Mouse (Mus musculus): ENCODE data around the gene Rhou. TPM values are rescaled to one million over a fixed set of nuclear protein-coding genes. Genes with fewer than 3 reads are reported as not detected.

The Rhou gene
- polyA plus RNA-seq, 1 experiment from 2014 or later = 8.1 TPM

DNA sequence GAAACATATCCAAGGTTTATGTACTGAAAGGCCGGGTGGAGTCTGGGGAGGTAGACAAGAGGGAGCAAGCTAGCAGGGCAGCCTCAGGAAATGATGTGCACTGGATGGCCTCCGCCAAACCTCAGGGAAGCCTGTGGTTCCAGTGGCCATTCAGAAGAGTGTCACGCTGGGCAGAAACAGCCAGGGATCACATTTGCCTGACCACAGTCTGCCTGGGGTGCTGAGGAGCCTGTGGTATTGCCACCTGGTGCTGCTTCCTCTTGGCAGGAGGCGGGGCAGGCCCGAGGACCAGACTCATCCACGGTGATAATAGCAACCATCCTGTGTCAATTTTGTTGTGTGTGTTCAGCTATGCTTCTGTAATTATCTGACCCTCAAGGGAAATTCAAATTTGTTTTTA is 18.9 kb downstream of the Rhou start:
- Histone ChIP-seq H3K9ac (ENCODE audit: low read length) (no peak overlapping the region), H3K36me3 (ENCODE audit: control insufficient read depth, insufficient read depth, low read length) (no peaks in the 10 kb centered on the region), H3K27ac (ENCODE audit: low read depth, low read length) (no peak overlapping the region), H3K4me1 (replicated peaks; ENCODE audit: control insufficient read depth, insufficient read depth, low read length) (0 out of 2 replicates have a peak, but pooled peaks cover 2% of the 10 kb centered on the region), H3K9me3 (ENCODE audit: control insufficient read depth, low read length) (no peaks in the 10 kb centered on the region), H3K4me3 (ENCODE audit: low read depth, low read length) (no peak overlapping the region), H3K4me2 (ENCODE audit: low read depth, low read length, severe bottlenecking) (no peak overlapping the region), H3K27me3 (ENCODE audit: control insufficient read depth, insufficient read depth, low read length) (no peaks in the 10 kb centered on the region)
- DNase-seq (ENCODE audit: low spot score) = no peak
- ATAC-seq (replicated peaks; ENCODE audit: low FRiP score) = no peak
- WGBS = 72% methylated on average over 6 of the region's 6 CpGs

DNA sequence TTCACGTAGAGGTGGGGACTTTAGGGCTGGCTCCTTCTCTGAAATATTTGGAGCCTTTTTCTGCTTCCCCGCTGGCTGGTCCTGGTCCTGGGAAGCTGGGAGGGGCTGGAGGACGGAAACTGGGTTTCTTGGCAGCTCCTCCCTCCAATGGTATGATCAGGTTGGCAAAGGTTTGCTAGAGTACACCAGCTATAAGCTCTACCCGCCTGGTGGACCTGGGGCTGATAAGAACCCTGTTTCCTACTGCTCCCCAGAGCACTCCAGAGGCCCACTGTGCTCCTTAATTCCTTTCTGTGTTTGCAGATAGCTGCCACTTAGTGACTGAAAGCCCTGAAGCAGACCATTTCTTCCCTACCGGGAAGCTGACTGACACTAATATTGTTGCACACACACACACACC is 21.9 kb downstream of the Rhou start:
- WGBS = 58% methylated on average over 5 of the region's 5 CpGs
- no peak overlapping the region for H3K4me3 ChIP-seq (ENCODE audit: low read depth, low read length)
- no peaks in the 10 kb centered on the region for H3K36me3 ChIP-seq (ENCODE audit: control insufficient read depth, insufficient read depth, low read length)
- H3K4me2 ChIP-seq (ENCODE audit: low read depth, low read length, severe bottlenecking) = no peak overlapping the region
- ATAC-seq (replicated peaks; ENCODE audit: low FRiP score) (no peak), DNase-seq (ENCODE audit: low spot score) (no peak)
- H3K27me3 ChIP-seq (ENCODE audit: control insufficient read depth, insufficient read depth, low read length) = no peaks in the 10 kb centered on the region
- no peak overlapping the region for H3K27ac ChIP-seq (ENCODE audit: low read depth, low read length)
- H3K9me3 ChIP-seq (ENCODE audit: control insufficient read depth, low read length) = no peaks in the 10 kb centered on the region
- 0 out of 2 replicates have a peak, but pooled peaks cover 2% of the 10 kb centered on the region for H3K4me1 ChIP-seq (replicated peaks; ENCODE audit: control insufficient read depth, insufficient read depth, low read length)
- H3K9ac ChIP-seq (ENCODE audit: low read length) = no peak overlapping the region

DNA sequence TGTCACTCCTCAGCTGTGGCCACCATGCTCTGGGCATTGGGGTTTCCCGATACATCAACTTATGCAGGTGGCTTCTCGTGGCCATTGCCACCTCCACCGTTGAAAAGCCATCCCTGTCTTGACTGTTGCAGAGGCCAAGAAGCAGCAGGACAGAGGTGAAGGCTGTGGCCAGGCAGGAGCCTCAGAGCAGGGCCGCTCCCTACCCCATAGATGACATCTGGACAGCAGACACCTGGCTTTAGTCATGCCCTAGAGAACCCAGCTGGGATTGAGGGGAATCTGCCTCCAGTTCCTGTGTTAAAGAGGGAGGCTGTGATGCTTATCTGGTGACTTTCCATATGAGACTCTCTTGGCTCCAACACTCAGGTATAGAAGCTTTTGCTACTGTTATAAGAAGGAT is 24.7 kb downstream of the Rhou start:
- no peaks in the 10 kb centered on the region for H3K27me3 ChIP-seq (ENCODE audit: control insufficient read depth, insufficient read depth, low read length)
- H3K36me3 ChIP-seq (ENCODE audit: control insufficient read depth, insufficient read depth, low read length) = no peaks in the 10 kb centered on the region
- no peaks in the 10 kb centered on the region for H3K9me3 ChIP-seq (ENCODE audit: control insufficient read depth, low read length)
- H3K9ac ChIP-seq (ENCODE audit: low read length) = no peak overlapping the region
- peaks cover 6% of the 10 kb centered on the region; the same call in 1 of the 2 replicates for H3K4me1 ChIP-seq (replicated peaks; ENCODE audit: control insufficient read depth, insufficient read depth, low read length)
- WGBS = 88% methylated on average over 4 of the region's 4 CpGs
- DNase-seq (ENCODE audit: low spot score) (no peak), ATAC-seq (replicated peaks; ENCODE audit: low FRiP score) (no peak)
- no peak overlapping the region for H3K4me3 ChIP-seq (ENCODE audit: low read depth, low read length)
- H3K27ac ChIP-seq (ENCODE audit: low read depth, low read length) = no peak overlapping the region
- no peak overlapping the region for H3K4me2 ChIP-seq (ENCODE audit: low read depth, low read length, severe bottlenecking)

DNA sequence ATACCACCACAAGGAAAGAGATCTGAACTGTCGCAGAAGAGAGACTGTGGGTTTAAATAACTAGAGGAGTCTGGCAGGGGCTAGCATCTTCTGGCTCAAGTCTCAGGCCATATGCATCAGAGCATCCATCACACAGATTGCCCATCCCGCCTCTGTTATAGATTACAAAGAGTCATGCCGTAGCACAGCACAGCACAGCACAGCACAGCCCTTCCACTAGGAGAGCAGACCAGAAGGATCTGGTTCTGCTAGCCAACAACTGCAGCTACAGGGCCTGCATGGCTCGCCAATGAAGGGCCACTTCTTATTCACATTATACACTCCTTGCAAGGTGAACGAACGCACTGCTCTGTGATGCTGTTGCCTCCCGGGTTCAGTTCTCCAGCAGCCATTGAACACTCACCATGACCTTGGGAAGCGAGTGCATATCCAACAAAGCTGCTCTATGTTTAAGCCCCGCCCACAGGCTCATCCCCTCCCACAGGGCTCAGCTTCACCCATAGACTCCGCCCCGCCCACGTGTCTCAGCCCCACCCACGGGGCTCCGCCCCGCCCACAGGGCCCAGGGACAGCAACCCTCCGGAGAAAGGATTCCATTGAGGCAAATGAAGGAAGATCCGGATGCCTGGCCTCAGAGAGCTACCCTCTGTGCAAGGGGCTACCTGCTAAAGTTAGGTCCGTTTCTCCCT is 28.5 kb downstream of the Rhou start:
- Histone ChIP-seq H3K9ac (ENCODE audit: low read length) (no peak overlapping the region), H3K4me3 (ENCODE audit: low read depth, low read length) (no peak overlapping the region), H3K36me3 (ENCODE audit: control insufficient read depth, insufficient read depth, low read length) (no peaks in the 10 kb centered on the region), H3K27me3 (ENCODE audit: control insufficient read depth, insufficient read depth, low read length) (no peaks in the 10 kb centered on the region), H3K9me3 (ENCODE audit: control insufficient read depth, low read length) (no peaks in the 10 kb centered on the region), H3K4me2 (ENCODE audit: low read depth, low read length, severe bottlenecking) (peak overlapping the region; percentile 31; the same call in 1 of the 2 replicates), H3K4me1 (replicated peaks; ENCODE audit: control insufficient read depth, insufficient read depth, low read length) (peaks cover 4% of the 10 kb centered on the region; the same call in 1 of the 2 replicates), H3K27ac (ENCODE audit: low read depth, low read length) (no peak overlapping the region)
- ATAC-seq (replicated peaks; ENCODE audit: low FRiP score) (peak; percentile 76), DNase-seq (ENCODE audit: low spot score) (peak; percentile 84)
- 20% methylated on average over 18 of the region's 18 CpGs for WGBS

DNA sequence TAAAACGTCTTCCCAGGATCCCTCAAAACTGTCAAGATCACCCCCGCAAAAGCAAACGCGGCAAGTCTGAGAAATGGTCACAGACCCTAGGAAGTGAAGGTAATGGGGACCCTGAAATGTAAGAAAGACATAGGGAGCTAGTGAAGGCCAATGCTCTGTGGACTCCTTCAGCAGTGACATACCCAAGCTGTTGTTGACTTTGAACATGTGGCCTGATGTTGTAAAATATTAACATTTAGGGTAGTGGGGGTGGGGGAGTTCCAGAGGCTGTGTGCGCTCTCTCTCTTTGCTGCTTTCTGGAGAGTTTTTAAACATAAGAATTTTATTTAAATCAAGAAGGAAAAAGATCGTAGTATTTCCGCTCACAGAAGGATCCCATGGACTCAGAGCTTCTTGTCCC is 29.6 kb downstream of the Rhou start:
- H3K27me3 ChIP-seq (ENCODE audit: control insufficient read depth, insufficient read depth, low read length) = no peaks in the 10 kb centered on the region
- H3K4me1 ChIP-seq (replicated peaks; ENCODE audit: control insufficient read depth, insufficient read depth, low read length) = peaks cover 4% of the 10 kb centered on the region; the same call in 1 of the 2 replicates
- DNase-seq (ENCODE audit: low spot score) = no peak
- H3K4me2 ChIP-seq (ENCODE audit: low read depth, low read length, severe bottlenecking) = no peak overlapping the region
- WGBS = 57% methylated on average over 7 of the region's 7 CpGs
- H3K36me3 ChIP-seq (ENCODE audit: control insufficient read depth, insufficient read depth, low read length) = no peaks in the 10 kb centered on the region
- no peak for ATAC-seq (replicated peaks; ENCODE audit: low FRiP score)
- no peak overlapping the region for H3K4me3 ChIP-seq (ENCODE audit: low read depth, low read length)
- H3K9me3 ChIP-seq (ENCODE audit: control insufficient read depth, low read length) = no peaks in the 10 kb centered on the region
- H3K9ac ChIP-seq (ENCODE audit: low read length) = no peak overlapping the region
- no peak overlapping the region for H3K27ac ChIP-seq (ENCODE audit: low read depth, low read length)

DNA sequence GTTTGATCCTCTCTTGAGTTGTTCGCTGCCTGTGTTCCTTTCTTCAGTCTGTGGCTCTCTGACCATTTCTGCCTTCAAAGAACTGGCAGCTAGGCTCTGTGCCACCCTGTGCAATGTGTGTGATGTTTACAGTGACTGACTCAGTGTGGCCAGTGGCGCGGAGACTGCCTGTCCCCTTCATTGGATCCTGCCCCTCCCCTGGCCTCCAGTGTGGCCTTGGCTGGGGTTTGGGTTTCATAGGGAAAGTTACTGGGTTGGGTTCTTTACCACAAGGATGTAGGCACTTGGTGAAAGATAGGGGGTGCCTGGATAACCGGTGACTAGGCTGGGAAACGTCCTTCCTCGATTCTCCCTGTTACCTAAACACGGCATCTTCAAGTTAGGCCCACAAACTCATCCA is 31.1 kb downstream of the Rhou start:
- no peaks in the 10 kb centered on the region for H3K36me3 ChIP-seq (ENCODE audit: control insufficient read depth, insufficient read depth, low read length)
- no peak overlapping the region for H3K27ac ChIP-seq (ENCODE audit: low read depth, low read length)
- H3K4me3 ChIP-seq (ENCODE audit: low read depth, low read length) = no peak overlapping the region
- DNase-seq (ENCODE audit: low spot score) (no peak), ATAC-seq (replicated peaks; ENCODE audit: low FRiP score) (no peak)
- H3K4me1 ChIP-seq (replicated peaks; ENCODE audit: control insufficient read depth, insufficient read depth, low read length) = peaks cover 4% of the 10 kb centered on the region; the same call in 1 of the 2 replicates
- 91% methylated on average over 7 of the region's 7 CpGs for WGBS
- no peak overlapping the region for H3K4me2 ChIP-seq (ENCODE audit: low read depth, low read length, severe bottlenecking)
- H3K9ac ChIP-seq (ENCODE audit: low read length) = no peak overlapping the region
- H3K27me3 ChIP-seq (ENCODE audit: control insufficient read depth, insufficient read depth, low read length) = no peaks in the 10 kb centered on the region
- no peaks in the 10 kb centered on the region for H3K9me3 ChIP-seq (ENCODE audit: control insufficient read depth, low read length)

DNA sequence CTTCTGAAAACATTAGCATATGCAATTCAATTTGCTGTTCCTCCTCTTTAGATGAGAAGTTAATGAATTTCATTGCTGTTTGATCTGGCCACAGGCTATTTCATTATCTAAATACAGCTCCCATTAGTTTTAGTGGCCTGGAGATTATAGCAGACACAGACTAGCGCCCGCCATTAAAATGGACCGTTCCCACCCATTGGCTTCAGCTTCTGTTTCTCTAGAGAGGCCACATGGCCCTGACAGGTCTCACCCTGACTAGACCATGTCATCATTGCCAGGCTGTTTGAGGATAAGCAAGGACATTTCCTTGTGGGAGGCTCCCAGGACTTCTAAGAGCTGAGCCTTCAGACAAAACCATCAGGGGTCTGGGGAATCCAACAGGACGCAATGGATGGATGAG is 31.7 kb downstream of the Rhou start:
- H3K9me3 ChIP-seq (ENCODE audit: control insufficient read depth, low read length) = no peaks in the 10 kb centered on the region
- no peak overlapping the region for H3K27ac ChIP-seq (ENCODE audit: low read depth, low read length)
- no peak for ATAC-seq (replicated peaks; ENCODE audit: low FRiP score)
- no peaks in the 10 kb centered on the region for H3K27me3 ChIP-seq (ENCODE audit: control insufficient read depth, insufficient read depth, low read length)
- no peak overlapping the region for H3K4me3 ChIP-seq (ENCODE audit: low read depth, low read length)
- peaks cover 4% of the 10 kb centered on the region; the same call in 1 of the 2 replicates for H3K4me1 ChIP-seq (replicated peaks; ENCODE audit: control insufficient read depth, insufficient read depth, low read length)
- H3K36me3 ChIP-seq (ENCODE audit: control insufficient read depth, insufficient read depth, low read length) = no peaks in the 10 kb centered on the region
- H3K4me2 ChIP-seq (ENCODE audit: low read depth, low read length, severe bottlenecking) = no peak overlapping the region
- no peak overlapping the region for H3K9ac ChIP-seq (ENCODE audit: low read length)
- no peak for DNase-seq (ENCODE audit: low spot score)
- WGBS = 92% methylated on average over 4 of the region's 4 CpGs

DNA sequence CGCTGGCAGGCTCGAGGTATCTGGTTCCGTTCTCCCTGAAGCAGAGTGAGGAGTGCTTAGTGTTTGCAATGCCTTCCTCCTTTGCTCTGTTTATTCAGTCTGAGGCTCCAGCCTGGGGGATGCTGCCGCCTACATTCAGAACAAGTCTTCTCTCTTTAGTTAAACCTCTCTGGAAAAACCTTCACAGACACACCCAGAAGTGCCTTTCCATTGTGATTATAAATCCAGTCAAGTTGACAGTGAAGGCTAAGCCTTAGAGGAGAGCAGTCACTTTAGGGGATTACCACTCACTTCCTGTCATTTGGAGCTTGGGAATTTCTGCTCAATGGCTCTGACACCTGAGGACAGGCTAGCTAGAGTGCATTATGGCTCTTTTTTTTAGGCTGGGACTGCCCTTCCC is 34.1 kb downstream of the Rhou start:
- H3K9me3 ChIP-seq (ENCODE audit: control insufficient read depth, low read length) = no peaks in the 10 kb centered on the region
- no peak overlapping the region for H3K9ac ChIP-seq (ENCODE audit: low read length)
- WGBS = 59% methylated on average over 4 of the region's 4 CpGs
- no peak overlapping the region for H3K4me2 ChIP-seq (ENCODE audit: low read depth, low read length, severe bottlenecking)
- no peak overlapping the region for H3K27ac ChIP-seq (ENCODE audit: low read depth, low read length)
- no peaks in the 10 kb centered on the region for H3K4me1 ChIP-seq (replicated peaks; ENCODE audit: control insufficient read depth, insufficient read depth, low read length)
- no peaks in the 10 kb centered on the region for H3K36me3 ChIP-seq (ENCODE audit: control insufficient read depth, insufficient read depth, low read length)
- no peak overlapping the region for H3K4me3 ChIP-seq (ENCODE audit: low read depth, low read length)
- ATAC-seq (replicated peaks; ENCODE audit: low FRiP score) (no peak), DNase-seq (ENCODE audit: low spot score) (no peak)
- no peaks in the 10 kb centered on the region for H3K27me3 ChIP-seq (ENCODE audit: control insufficient read depth, insufficient read depth, low read length)

All from forebrain, embryonic 11.5 days (tissue).